Mouse (Mus musculus) embryonic facial prominence, embryonic 10.5 days (tissue): ENCODE results near the gene Mepe. TPM values are rescaled to one million over a fixed set of nuclear protein-coding genes. Genes with fewer than 3 reads are reported as not detected.
A peak's percentile ranks its signal among the peaks of the same experiment; 100 is the strongest.

Source experiments
- DNase-seq: peaks from one replicate; pipeline ENCODE4 v3.0.0-alpha.2; 2017; ENCODE audit warnings: low spot score
- H3K27ac ChIP-seq: fragments of 300-500 bp; sonication (generic); replicated peaks from 2 replicates; pipeline ENCODE4 v1.5.1; 2016; ENCODE audit warnings: mild to moderate bottlenecking
- H3K27me3 ChIP-seq: fragments of 300-500 bp; sonication (generic); replicated peaks from 2 replicates; pipeline ENCODE4 v1.6.1; 2016; ENCODE audit warnings: low read depth, mild to moderate bottlenecking; ENCODE audit not compliant: poor library complexity, severe bottlenecking
- H3K36me3 ChIP-seq: fragments of 300-500 bp; sonication (generic); replicated peaks from 2 replicates; pipeline ENCODE4 v1.6.1; 2016; ENCODE audit warnings: mild to moderate bottlenecking, moderate library complexity
- H3K4me1 ChIP-seq: fragments of 300-500 bp; sonication (generic); 2 replicates; pipeline ENCODE4 v1.6.1; 2016
- H3K4me3 ChIP-seq: fragments of 300-500 bp; sonication (generic); 2 replicates; pipeline ENCODE4 v1.5.1; 2016; ENCODE audit warnings: mild to moderate bottlenecking, moderate library complexity
- H3K9me3 ChIP-seq: fragments of 300-500 bp; sonication (generic); 2 replicates; pipeline ENCODE4 v1.6.1; 2016; ENCODE audit warnings: mild to moderate bottlenecking
- WGBS: fragments of 180-500 bp; shearing (Covaris S2); methylation state at CpG from one replicate; pipeline ENCODE4 v1.1.7; 2016; 5-methylcytosine and 5-hydroxymethylcytosine counted together
- polyA plus RNA-seq: library from polyadenylated mRNA; unstranded; fragments of >200 nt; fragmentation: Nextera tagmentation; extraction: Ambion mirVana; gene quantifications from 2 replicates; pipeline ENCODE4 v1.2.1, GENCODE M21; 2016

The Mepe gene
- polyA plus RNA-seq, 1 experiment from 2014 or later = not detected

DNA sequence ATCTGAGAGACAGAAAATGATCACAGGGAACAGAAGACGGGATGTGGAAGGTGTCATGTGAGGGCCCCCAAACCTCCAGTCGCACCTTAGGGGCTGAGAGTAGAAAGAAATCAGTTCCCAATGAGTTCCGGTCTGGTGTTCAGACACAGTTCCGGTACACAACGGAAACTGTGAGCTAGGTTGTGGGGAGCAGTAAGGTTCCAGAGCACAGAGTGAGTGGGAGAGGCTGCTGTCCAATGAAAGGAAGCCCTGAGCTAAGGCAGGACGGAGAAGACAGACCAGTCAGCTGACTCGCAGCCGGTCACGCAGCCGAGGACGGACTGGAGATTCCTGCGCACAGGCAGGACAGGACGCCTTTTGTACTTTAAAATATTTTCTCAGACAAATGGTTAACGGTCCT is 9.4 kb downstream of the Mepe start:
- WGBS = 87% methylated on average over 14 of the region's 14 CpGs
- H3K9me3 ChIP-seq = no peaks in the 10 kb centered on the region
- H3K27ac ChIP-seq = no peak overlapping the region
- H3K4me1 ChIP-seq = peaks cover 5% of the 10 kb centered on the region; the same call in 1 of the 2 replicates
- no peak for DNase-seq
- H3K36me3 ChIP-seq = no peaks in the 10 kb centered on the region
- no peak overlapping the region for H3K4me3 ChIP-seq
- H3K27me3 ChIP-seq = peaks cover 11% of the 10 kb centered on the region

DNA sequence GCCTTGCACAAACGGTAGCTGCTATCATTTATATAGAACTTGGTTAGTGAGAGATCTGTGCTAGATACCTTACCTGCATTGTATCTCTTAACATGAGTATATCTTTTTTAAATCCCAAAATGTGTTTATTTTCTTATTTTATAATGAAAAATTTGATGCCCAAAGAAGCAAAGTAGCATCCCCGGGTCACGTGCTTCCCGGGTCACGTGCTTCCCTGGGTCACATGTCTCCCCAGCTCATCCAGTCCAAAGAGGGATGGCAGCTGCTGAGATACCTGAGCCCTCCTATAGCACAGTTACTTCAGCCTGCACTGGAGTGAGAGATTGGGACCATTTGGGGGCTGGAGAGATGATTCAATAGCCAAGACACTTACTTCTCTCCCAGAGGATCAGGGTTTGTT is 10.8 kb downstream of the Mepe start:
- WGBS = 90% methylated on average over 5 of the region's 5 CpGs

DNA sequence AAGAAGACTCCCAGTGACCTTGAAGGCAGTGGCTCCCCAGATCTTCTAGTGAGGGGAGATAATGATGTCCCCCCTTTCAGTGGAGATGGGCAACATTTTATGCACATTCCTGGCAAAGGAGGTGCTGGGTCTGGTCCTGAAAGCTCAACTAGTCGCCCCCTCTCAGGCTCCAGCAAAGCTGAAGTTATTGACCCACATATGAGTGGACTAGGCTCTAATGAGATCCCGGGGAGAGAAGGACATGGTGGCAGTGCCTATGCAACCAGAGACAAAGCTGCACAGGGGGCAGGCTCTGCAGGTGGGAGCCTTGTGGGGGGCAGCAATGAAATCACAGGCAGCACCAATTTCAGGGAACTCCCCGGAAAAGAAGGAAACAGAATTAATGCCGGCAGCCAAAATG is 12.4 kb downstream of the Mepe start:
- Histone ChIP-seq H3K27ac (no peak overlapping the region), H3K4me1 (peaks cover 8% of the 10 kb centered on the region), H3K27me3 (peaks cover 24% of the 10 kb centered on the region), H3K4me3 (no peak overlapping the region), H3K36me3 (no peaks in the 10 kb centered on the region), H3K9me3 (no peaks in the 10 kb centered on the region)
- DNase-seq = no peak
- 86% methylated on average over 4 of the region's 4 CpGs for WGBS

More for the DNA sequence above, 10.8 kb downstream of the Mepe start:
- Histone ChIP-seq H3K9me3 (no peaks in the 10 kb centered on the region), H3K4me3 (no peak overlapping the region), H3K4me1 (peaks cover 8% of the 10 kb centered on the region), H3K27me3 (peaks cover 19% of the 10 kb centered on the region), H3K36me3 (no peaks in the 10 kb centered on the region), H3K27ac (no peak overlapping the region)
- DNase-seq = no peak

DNA sequence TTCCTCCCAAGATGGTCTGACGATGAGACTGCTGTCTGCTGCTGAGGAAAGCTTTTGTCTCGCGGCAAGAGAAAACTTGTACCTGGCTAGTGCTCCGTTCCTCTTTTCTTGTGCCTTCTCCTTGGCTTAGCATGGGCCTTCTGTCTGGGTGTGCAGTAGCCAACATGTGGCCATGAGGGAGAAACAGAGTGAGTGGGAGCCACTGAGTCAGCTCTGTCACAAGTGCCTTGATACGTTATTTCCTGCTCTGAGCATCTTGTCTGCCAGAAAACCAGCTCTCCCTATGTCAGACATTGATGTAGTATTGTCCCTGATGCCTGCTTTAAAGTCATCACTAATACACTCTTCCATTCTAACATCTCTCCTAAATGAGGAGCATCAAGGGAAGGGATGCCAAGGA is 13.9 kb downstream of the Mepe start:
- no peak overlapping the region for H3K4me3 ChIP-seq
- peaks cover 3% of the 10 kb centered on the region for H3K4me1 ChIP-seq
- H3K27ac ChIP-seq = no peak overlapping the region
- peaks cover 24% of the 10 kb centered on the region for H3K27me3 ChIP-seq
- no peaks in the 10 kb centered on the region for H3K9me3 ChIP-seq
- 84% methylated on average over 5 of the region's 5 CpGs for WGBS
- no peak for DNase-seq
- no peaks in the 10 kb centered on the region for H3K36me3 ChIP-seq

DNA sequence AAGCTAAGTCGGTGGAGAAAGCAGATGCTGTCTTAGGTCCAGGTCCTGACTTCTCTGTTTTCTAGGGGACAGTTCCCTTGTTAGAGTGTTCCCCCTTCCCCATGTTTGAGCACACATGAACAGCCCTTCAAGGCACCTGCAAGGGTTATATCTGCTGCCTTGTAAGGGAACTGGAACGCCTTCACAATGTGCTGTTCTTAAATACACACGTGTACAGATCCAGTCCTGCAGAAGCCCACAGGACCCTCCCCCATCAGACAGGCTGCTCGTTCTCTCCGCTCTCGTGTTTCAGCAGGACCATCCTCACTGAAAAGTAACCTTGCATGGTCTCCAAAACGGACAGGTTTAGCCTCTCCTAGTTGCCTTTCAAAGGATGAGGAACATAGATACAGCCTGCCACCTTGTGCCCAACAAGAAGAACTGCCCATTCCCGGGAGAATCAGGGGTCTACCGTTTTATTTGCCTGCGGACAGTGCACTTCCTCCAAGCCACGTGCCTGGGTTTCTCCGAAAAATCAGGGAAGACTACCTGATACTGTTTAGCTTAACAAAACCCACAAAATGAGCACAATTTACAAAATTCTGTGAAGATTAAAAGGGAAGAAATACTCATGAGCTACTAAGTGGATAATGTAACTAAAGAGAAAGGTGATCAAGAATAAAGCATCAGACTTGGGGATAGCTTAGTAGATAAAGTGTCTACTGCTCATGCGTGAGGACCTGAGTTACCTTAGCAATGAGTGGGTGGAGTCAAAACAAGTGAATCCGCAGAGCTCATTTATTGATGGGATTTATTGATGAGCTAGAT is 14.8 kb downstream of the Mepe start:
- no peaks in the 10 kb centered on the region for H3K36me3 ChIP-seq
- 0 out of 2 replicates have a peak overlapping the region, but pooled peaks have one; percentile 16 for H3K4me3 ChIP-seq
- peak; percentile 57 for DNase-seq
- no peaks in the 10 kb centered on the region for H3K9me3 ChIP-seq
- peaks cover 3% of the 10 kb centered on the region for H3K4me1 ChIP-seq
- H3K27me3 ChIP-seq = peaks cover 24% of the 10 kb centered on the region
- WGBS = 23% methylated on average over 14 of the region's 14 CpGs
- H3K27ac ChIP-seq = no peak overlapping the region

DNA sequence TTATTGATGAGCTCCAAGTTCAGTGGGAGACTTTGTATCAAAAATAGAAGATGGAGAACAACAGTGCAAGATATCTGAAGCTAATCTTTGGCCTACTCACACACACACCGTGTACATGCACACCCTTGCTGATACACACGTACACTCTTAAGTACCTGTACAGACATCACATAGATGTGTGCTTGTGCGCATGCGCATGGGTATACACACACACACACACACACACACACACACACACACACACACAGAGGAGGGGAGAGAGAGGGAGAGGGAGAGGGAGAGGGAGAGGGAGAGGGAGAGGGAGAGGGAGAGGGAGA is 15.3 kb downstream of the Mepe start:
- DNase-seq = no peak
- Histone ChIP-seq H3K4me3 (no peak overlapping the region), H3K27me3 (peaks cover 24% of the 10 kb centered on the region), H3K4me1 (peaks cover 3% of the 10 kb centered on the region), H3K27ac (no peak overlapping the region), H3K9me3 (no peaks in the 10 kb centered on the region), H3K36me3 (no peaks in the 10 kb centered on the region)
- 89% methylated on average over 4 of the region's 4 CpGs for WGBS

DNA sequence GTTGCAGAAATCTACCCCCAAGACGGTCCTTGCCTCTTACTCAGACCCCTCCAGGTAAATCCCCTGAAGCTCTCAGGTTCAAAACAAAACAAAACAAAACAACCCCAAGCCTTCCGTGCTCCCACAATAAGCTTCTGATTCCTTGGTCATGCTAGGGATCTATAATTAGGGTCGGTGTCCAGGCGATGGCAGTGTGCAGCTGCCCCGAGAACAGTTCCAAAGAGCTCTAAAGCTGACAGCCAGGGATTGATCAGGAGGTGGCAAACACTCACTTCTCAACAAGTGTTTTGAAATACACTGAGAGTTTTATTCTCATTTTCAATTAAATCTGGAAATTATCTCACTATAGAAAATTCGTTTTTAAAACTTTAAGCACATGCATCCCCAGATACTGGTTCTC is 17.8 kb downstream of the Mepe start:
- Histone ChIP-seq H3K36me3 (no peaks in the 10 kb centered on the region), H3K9me3 (no peaks in the 10 kb centered on the region), H3K27me3 (peaks cover 24% of the 10 kb centered on the region), H3K4me3 (no peak overlapping the region), H3K4me1 (peaks cover 3% of the 10 kb centered on the region), H3K27ac (no peak overlapping the region)
- no peak for DNase-seq
- WGBS = 45% methylated on average over 6 of the region's 6 CpGs

DNA sequence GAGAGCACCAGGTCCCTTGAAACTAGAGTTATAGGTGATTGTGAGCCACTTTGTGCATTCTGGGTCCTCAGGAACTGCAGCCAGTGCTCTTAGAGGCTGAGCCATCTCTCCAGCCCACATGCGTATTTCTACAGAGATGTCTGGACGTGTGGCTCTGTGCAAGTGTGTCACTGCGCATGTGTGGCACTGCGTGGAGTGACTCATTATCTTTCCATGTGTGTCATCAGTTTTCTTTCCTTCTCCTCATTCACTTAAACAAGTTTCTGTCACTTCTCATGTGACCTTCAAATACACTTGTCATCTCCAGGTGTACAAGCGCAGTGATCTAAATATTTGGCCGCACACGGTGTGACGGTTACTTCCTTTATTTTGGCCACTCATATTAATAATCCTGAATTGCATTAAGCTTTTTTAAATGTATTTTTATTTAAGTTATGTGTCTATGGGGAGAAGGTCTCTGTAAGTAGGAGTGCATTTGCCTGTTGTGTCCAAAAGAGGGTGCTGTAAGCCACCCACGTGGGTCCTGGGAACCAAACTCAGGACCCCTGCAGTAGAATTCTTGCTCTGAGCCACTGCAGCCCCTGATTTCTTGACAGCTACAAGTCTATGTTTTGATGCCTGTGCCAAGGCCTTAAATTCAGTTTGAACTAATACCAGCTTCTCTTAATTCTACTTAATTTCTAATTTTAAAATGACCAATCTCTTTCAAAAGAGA is 19.6 kb downstream of the Mepe start:
- DNase-seq = peak; percentile 36
- Histone ChIP-seq H3K27ac (no peak overlapping the region), H3K27me3 (peaks cover 11% of the 10 kb centered on the region), H3K9me3 (no peaks in the 10 kb centered on the region), H3K4me3 (no peak overlapping the region), H3K36me3 (no peaks in the 10 kb centered on the region), H3K4me1 (peaks cover 2% of the 10 kb centered on the region)
- 74% methylated on average over 9 of the region's 9 CpGs for WGBS

DNA sequence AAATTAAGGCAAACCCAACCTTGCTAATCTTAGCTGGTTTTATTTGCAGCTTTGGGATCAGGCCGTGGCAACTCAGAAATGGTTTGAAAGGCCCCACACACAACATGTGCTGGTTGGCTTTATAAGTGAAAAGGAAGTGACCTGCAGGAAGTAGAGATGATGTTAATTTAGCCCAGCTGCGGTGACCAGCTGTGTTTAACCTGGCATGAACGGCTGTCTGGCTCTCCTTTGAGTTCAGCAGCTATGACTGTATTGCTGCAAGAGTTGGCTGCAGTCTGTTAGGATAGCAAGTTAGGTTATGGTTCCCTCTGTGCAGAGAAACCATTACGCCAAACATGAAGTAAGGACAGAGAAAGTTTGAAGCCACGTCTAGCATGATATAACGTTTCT is 20.1 kb downstream of the Mepe start:
- Histone ChIP-seq H3K27ac (no peak overlapping the region), H3K4me3 (no peak overlapping the region), H3K36me3 (no peaks in the 10 kb centered on the region), H3K9me3 (no peaks in the 10 kb centered on the region), H3K27me3 (peaks cover 11% of the 10 kb centered on the region), H3K4me1 (no peaks in the 10 kb centered on the region)
- WGBS = 70% methylated on average over 6 of the region's 6 CpGs
- DNase-seq = peak; percentile 34

DNA sequence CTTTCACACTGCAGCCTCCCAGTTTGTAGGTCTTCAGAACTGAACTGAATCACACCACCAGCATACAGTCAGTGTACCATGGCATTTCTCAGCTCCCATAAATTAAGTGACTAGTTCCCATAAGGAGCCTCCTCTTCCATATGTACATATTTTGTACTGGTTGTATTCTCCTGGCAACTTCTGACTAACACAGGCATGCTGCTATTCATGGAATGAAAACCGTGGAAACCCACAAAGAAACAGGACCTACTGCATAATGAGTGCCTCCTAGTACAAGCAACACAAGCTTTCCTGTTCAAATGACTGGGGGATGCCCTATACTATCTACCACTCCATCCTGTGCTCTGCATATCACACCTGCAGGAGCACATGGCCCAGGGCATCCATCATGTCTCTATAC is 25.9 kb downstream of the Mepe start:
- H3K4me3 ChIP-seq = no peak overlapping the region
- 82% methylated on average over 1 of the region's 1 CpGs for WGBS
- 0 out of 2 replicates have a peak, but pooled peaks cover 4% of the 10 kb centered on the region for H3K27me3 ChIP-seq
- no peak for DNase-seq
- H3K27ac ChIP-seq = no peak overlapping the region
- H3K4me1 ChIP-seq = no peaks in the 10 kb centered on the region
- no peaks in the 10 kb centered on the region for H3K9me3 ChIP-seq
- no peaks in the 10 kb centered on the region for H3K36me3 ChIP-seq

DNA sequence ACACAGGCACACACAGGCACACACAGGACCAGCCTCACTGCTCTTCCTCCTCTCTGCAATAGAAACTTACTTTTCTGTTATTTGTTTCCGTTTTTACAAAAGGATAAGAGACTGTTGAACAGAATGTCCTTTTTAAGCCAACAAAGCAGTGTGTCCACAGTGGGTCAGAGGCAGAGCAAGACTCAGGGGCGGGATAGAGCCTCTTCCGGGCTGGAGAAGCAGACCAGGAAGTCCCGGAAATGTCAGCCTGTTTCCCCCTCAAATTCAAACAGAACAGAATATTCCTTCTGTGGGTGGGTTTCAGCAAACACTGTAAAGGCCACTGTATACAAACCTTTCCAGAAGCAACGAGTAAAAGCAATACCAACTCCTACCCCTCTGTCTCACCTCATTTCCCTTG is 26.7 kb downstream of the Mepe start:
- Histone ChIP-seq H3K4me3 (no peak overlapping the region), H3K9me3 (no peaks in the 10 kb centered on the region), H3K27ac (no peak overlapping the region), H3K27me3 (peaks cover 10% of the 10 kb centered on the region; the same call in 1 of the 2 replicates), H3K36me3 (no peaks in the 10 kb centered on the region), H3K4me1 (no peaks in the 10 kb centered on the region)
- WGBS = 74% methylated on average over 5 of the region's 5 CpGs
- no peak for DNase-seq

DNA sequence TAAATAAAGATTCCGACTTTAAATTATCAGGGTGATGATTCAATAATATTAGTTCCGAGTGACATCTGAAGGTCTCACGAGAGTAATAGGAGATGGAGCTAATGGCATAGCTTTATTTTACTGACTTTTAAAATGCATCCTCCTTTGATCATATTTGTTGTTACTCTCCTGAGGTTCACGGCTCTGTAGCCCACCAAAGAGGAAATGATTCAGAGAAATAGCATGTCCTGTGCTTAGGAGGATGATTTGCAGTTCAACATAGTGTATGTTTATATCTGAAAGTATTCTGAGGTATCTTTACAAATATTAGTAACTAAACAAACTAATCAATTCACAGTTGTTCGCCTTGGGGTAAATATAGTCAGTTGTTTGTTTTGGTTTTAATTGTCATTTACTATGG is 32.4 kb downstream of the Mepe start:
- Histone ChIP-seq H3K4me1 (peaks cover 16% of the 10 kb centered on the region), H3K36me3 (no peaks in the 10 kb centered on the region), H3K9me3 (no peaks in the 10 kb centered on the region), H3K4me3 (no peak overlapping the region), H3K27me3 (peaks cover 11% of the 10 kb centered on the region; the same call in 1 of the 2 replicates), H3K27ac (no peak overlapping the region)
- no peak for DNase-seq
- WGBS = 78% methylated on average over 5 of the region's 5 CpGs

DNA sequence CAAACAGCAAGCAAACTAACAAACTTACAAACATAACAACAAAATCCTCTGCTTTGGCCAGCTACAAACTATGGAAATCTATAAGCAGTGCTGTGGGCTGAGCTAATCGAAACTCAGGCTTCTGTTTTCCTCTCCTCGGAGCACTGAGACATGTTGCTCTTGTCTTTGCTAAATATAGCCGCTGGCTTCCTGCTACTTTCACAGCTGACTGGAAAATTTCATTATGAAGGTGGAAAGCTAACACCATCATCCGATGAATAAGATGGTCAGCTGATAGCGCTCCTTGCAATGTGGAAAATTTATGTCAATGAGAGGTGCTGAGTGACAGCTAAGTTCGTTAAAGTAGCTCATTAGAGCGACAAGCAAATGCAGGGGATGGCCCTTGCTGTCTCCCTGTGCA is 33.5 kb downstream of the Mepe start:
- Histone ChIP-seq H3K4me3 (no peak overlapping the region), H3K4me1 (peaks cover 16% of the 10 kb centered on the region), H3K27ac (no peak overlapping the region), H3K27me3 (peaks cover 11% of the 10 kb centered on the region; the same call in 1 of the 2 replicates), H3K36me3 (no peaks in the 10 kb centered on the region), H3K9me3 (no peaks in the 10 kb centered on the region)
- no peak for DNase-seq
- 65% methylated on average over 7 of the region's 7 CpGs for WGBS
